ENCODE assay signal across 8 mouse cellular contexts in genomic region chr16:35541117-35541641, GRCm38 (mm10). TPM values are rescaled to one million over a fixed set of nuclear protein-coding genes. Genes with fewer than 3 reads are reported as not detected.
DNase-seq lines count a peak whose midpoint lies in the region; ATAC-seq and TF ChIP-seq lines count a peak whose summit lies in the region.

Gene Sema5b, plus strand, starts transcription at chr16:35541145.

- TF ChIP-seq POLR2A in limb, embryonic 14.5 days (IDR thresholded peaks at IDR 0.05; ENCODE audit: borderline replicate concordance, extremely low read depth, insufficient read depth, insufficient read length) = 0 out of 2 replicates have a peak, but pooled peaks have one; percentile 23

- peak within 1 kb of the TSS; percentile 70 for H3K4me3 ChIP-seq in heart, embryonic 10.5 days
- peak within 1 kb of the TSS; percentile 62 for H3K4me3 ChIP-seq in kidney, embryonic 14.5 days (ENCODE audit: low read length)
- peak within 1 kb of the TSS; percentile 61 for H3K4me3 ChIP-seq in limb, embryonic 14.5 days (replicated peaks; ENCODE audit: low read length)
- peak within 1 kb of the TSS; percentile 65 for H3K4me3 ChIP-seq in neural tube, embryonic 13.5 days

- peak within 1 kb of the TSS; percentile 94 for H3K4me2 ChIP-seq in kidney, embryonic 14.5 days (replicated peaks; ENCODE audit: low read depth, low read length)
- peak within 1 kb of the TSS; percentile 97 for H3K4me2 ChIP-seq in limb, embryonic 14.5 days (replicated peaks; ENCODE audit: low read depth, low read length, severe bottlenecking)
- H3K4me2 ChIP-seq in neural tube, embryonic 13.5 days = peak within 1 kb of the TSS; percentile 89

- H3K4me1 ChIP-seq in heart, embryonic 10.5 days = peaks cover 29% of the 10 kb centered on the region
- peaks cover 7% of the 10 kb centered on the region; the same call in 1 of the 2 replicates for H3K4me1 ChIP-seq in kidney, embryonic 14.5 days (ENCODE audit: control insufficient read depth, insufficient read depth, low read length)
- H3K4me1 ChIP-seq in limb, embryonic 14.5 days (ENCODE audit: control insufficient read depth, insufficient read depth, low read length) = peaks cover 5% of the 10 kb centered on the region; the same call in 1 of the 2 replicates
- H3K4me1 ChIP-seq in neural tube, embryonic 13.5 days (replicated peaks) = peaks cover 45% of the 10 kb centered on the region

- ATAC-seq in kidney, embryonic 14.5 days (ENCODE audit: low FRiP score, low TSS enrichment) = peak; percentile 86
- peak; percentile 83 for ATAC-seq in limb, embryonic 14.5 days (ENCODE audit: low FRiP score, low read depth)
- ATAC-seq in neural tube, embryonic 13.5 days (ENCODE audit: low read depth) = peak; percentile 86

- no peaks in the 10 kb centered on the region for H3K36me3 ChIP-seq in heart, embryonic 10.5 days
- H3K36me3 ChIP-seq in kidney, embryonic 14.5 days (ENCODE audit: control insufficient read depth, insufficient read depth, low read length) = no peaks in the 10 kb centered on the region
- H3K36me3 ChIP-seq in limb, embryonic 14.5 days (ENCODE audit: control insufficient read depth, insufficient read depth, low read length) = no peaks in the 10 kb centered on the region
- H3K36me3 ChIP-seq in neural tube, embryonic 13.5 days = no peaks in the 10 kb centered on the region

- H3K27ac ChIP-seq in heart, embryonic 10.5 days = peak within 1 kb of the TSS; percentile 63
- H3K27ac ChIP-seq in kidney, embryonic 14.5 days (ENCODE audit: low read depth, low read length) = peak within 1 kb of the TSS; percentile 67; the same call in 1 of the 2 replicates
- H3K27ac ChIP-seq in limb, embryonic 14.5 days (replicated peaks; ENCODE audit: low read depth, low read length) = peak within 1 kb of the TSS; percentile 43; the same call in 1 of the 2 replicates
- peak within 1 kb of the TSS; percentile 85 for H3K27ac ChIP-seq in neural tube, embryonic 13.5 days (replicated peaks)

- H3K9me3 ChIP-seq in heart, embryonic 10.5 days = no peaks in the 10 kb centered on the region
- no peaks in the 10 kb centered on the region for H3K9me3 ChIP-seq in kidney, embryonic 14.5 days (ENCODE audit: control insufficient read depth, low read length)
- no peaks in the 10 kb centered on the region for H3K9me3 ChIP-seq in limb, embryonic 14.5 days (ENCODE audit: control insufficient read depth, low read length)
- no peaks in the 10 kb centered on the region for H3K9me3 ChIP-seq in neural tube, embryonic 13.5 days

- peak; percentile 8 to 32 for DNase-seq in heart, adult 18-20 months
- DNase-seq in heart, adult 9 months (ENCODE audit: low spot score in 2 of 2) = no peak
- DNase-seq in embryo, embryonic 10.5 days (ENCODE audit: low spot score) = peak; percentile 91
- DNase-seq in heart, embryonic 10.5 days (ENCODE audit: low spot score) = peak; percentile 79
- peak; percentile 81 for DNase-seq in limb, embryonic 14.5 days (ENCODE audit: low spot score)
- DNase-seq in adipocyte (ENCODE audit: low spot score) = no peak

- WGBS in heart, embryonic 10.5 days = under 1% methylated on average over 53 of the region's 54 CpGs
- 1% methylated on average over 50 of the region's 54 CpGs for WGBS in kidney, embryonic 14.5 days
- under 1% methylated on average over 30 of the region's 54 CpGs for WGBS in limb, embryonic 14.5 days
- WGBS in neural tube, embryonic 13.5 days = 1% methylated on average over 45 of the region's 54 CpGs

- H3K27me3 ChIP-seq in heart, embryonic 10.5 days (ENCODE audit: insufficient read depth, poor library complexity, severe bottlenecking) = peaks cover 87% of the 10 kb centered on the region
- H3K27me3 ChIP-seq in kidney, embryonic 14.5 days (ENCODE audit: control insufficient read depth, insufficient read depth, low read length) = peaks cover 32% of the 10 kb centered on the region
- peaks cover 33% of the 10 kb centered on the region; the same call in 1 of the 2 replicates for H3K27me3 ChIP-seq in limb, embryonic 14.5 days (ENCODE audit: control insufficient read depth, insufficient read depth, low read length)
- H3K27me3 ChIP-seq in neural tube, embryonic 13.5 days = peaks cover 20% of the 10 kb centered on the region

- peak within 1 kb of the TSS; percentile 68 for H3K9ac ChIP-seq in kidney, embryonic 14.5 days (ENCODE audit: low read depth, low read length)
- H3K9ac ChIP-seq in limb, embryonic 14.5 days (ENCODE audit: low read depth, low read length, severe bottlenecking) = peak within 1 kb of the TSS; percentile 58
- H3K9ac ChIP-seq in neural tube, embryonic 13.5 days = peak within 1 kb of the TSS; percentile 87

RNA-seq across cellular contexts. Expression of gene Sema5b, which starts in this region (rescaled TPM):
- total RNA-seq in heart, adult 18-20 months (2021) = 1 to 10 TPM; 3.2 to 3.8 TPM
- 1.5 and 2.2 TPM in 2 replicates for polyA plus RNA-seq in heart, embryonic 10.5 days (2016; fragmentation: Nextera tagmentation; extraction: Ambion mirVana)
- polyA plus RNA-seq in kidney, embryonic 14.5 days (2014; fragmentation: Nextera tagmentation; extraction: Ambion mirVana) = 4.9 and 8.4 TPM in 2 replicates
- polyA plus RNA-seq in limb, embryonic 14.5 days (2012; rRNA removed) = 17.4 and 19.5 TPM in 2 replicates
- 4.2 and 5.4 TPM in 2 replicates for polyA plus RNA-seq in limb, embryonic 14.5 days (2014; fragmentation: Nextera tagmentation; extraction: Ambion mirVana)
- polyA plus RNA-seq in neural tube, embryonic 13.5 days (2015; fragmentation: Nextera tagmentation; extraction: Ambion mirVana) = 24.0 and 27.4 TPM in 2 replicates

Comparison
In these comparisons a context has a peak if more than half of its experiments do, and no peak if none do; other contexts are left out.
1. DNase-seq: peak in heart, adult 18-20 months (2 of 2), embryo, embryonic 10.5 days (single experiment), heart, embryonic 10.5 days (single experiment) and limb, embryonic 14.5 days (single experiment); none in heart, adult 9 months (0 of 2) and adipocyte (single experiment).
2. Peak in every context shown above with its lines, with median percentiles within 50 percentile points of each other: H3K27ac ChIP-seq, H3K4me3 ChIP-seq, ATAC-seq, H3K4me2 ChIP-seq and H3K9ac ChIP-seq.